Mouse (Mus musculus): ENCODE data around the gene Hao2.

Gene Hao2

DNA sequence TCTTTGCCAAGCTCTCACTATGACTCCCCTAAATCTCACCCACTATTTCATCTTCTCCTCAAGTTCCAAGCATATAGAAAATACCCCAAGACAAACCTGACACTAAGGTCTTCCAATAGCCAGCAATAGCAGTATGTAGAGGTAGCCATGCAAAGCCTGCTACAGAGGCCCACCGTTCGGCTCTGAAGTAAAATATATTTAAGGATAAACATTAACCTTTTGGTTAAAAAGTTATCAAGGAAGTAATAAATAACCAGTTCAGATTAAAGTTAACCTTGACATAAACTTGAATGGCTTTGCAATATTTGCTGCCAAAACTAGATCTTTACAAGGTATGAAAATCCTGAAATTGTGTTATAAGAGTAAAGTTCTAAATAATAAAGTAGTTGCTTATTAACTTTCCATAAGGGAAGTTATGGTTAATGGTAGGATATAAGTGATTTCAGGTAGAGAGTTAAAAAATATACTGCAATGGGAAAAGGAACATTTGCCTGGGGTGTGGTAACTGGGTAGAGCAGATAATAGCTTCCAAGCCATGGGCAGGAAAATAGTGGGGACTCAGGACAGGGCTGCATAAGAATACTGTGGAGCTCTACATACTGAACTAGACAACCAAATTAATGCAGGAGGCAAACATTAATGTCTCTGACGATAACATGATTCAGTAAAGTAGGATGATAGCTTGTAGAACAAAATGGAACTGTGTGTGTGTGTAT, at the start of gene Hao2:
Gene Hao2, minus strand, starts transcription at position 183 of the 716 bp plus-strand sequence.
- no peak for DNase-seq (ENCODE audit: low read depth, low spot score)

DNA sequence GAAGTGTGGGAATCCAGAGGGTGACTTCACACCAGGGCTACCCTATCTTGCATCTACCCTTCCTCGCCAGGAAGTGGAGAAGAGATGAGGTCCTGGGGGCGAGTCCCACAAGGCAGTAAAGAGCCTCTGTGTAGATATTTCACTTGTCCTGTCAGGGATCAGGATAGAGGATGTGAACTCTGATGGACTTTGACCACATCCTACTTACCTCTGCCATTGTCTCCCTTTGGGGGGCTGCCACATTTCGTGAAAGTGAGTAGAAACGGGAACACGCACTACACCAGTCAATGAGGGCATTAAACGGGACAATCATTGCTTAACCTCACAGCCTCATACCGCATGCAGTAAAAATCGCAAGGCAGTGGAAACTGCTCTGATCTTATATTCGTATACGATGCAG, 48.6 kb upstream of the Hao2 start:
- DNase-seq (ENCODE audit: low read depth, low spot score), result no peak

DNA sequence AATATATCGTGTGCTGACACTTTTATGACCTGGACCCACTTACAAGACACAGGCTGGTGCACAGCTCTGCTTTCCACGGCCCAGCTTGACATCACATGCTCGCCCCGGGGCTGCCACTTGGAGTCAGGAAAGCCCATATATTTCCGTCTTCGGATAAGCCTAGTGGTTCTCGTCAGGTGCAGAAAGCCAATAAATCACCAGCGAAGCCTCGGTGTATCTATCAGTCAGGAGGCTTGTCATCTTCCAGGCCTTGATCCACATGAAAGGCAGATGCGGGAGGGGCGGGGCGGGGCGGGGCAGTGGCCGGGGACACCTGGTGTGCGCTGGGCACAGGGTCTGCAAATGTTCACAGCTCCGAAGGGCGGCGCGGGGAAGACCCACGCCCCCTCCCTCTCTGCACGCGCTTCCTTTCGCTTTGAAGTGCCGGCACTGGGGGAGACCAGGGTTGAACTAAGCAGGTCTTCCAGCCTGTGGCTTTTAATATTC, 48.1 kb upstream of the Hao2 start:
- no peak for DNase-seq (ENCODE audit: low read depth, low spot score)

DNA sequence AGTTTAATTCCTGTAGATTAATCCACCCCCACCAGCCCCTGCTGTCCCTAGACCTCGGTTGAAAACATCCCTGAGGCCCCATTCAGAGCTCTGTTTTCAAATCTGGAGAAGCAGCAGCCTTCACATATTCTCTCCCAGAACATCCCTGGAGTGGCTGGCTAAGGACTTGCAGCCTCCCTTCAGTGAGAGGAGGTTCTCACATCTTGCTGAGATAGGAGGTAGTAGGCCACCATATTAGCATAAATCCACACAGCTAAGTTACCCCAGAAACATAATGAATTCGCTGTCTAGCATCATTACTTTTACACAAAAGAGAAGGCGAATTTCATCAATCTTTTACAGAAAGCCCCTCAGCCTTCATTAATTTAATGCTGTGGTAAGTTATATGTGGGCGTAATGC, 47.2 kb upstream of the Hao2 start:
- no peak for DNase-seq (ENCODE audit: low read depth, low spot score)

DNA sequence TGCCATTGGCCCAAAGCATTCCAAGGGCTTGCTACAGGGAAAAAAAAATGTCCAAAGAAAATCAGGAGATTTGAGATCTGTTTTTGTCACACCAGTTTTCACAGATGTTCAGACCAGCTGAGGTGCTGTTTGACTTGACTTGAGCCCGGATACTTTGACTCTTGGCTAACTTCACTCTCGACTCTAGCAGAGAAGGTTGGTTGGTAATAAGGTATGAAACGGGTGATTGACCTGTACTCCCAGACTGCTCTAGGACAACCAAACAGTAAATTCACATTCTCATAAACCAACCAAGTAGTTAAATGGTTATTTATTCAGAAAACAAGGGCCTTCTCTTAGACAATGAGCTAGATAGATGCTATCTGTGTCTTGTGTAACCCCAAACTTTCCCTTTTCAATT, 43.4 kb upstream of the Hao2 start:
- DNase-seq (ENCODE audit: low read depth, low spot score), result no peak

DNA sequence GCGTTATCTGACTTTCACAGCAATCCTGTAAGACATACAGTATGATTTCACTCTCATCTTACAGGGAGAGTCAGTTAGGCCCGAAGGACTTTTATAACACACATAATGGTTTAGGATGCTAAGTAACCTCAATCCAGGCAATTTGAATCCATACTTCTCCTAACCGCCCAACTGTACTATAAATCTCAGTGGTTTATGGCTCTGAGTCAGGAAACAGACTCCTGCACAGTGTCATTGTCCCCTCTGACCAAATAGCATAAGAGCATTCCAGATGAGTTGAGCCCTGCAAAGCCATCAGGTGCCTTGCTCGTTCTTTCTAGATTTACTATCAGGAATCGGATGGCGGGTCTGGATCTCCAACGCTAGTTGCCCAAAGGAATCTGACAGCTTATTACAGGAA, 41.6 kb upstream of the Hao2 start:
- no peak for DNase-seq (ENCODE audit: low read depth, low spot score)

DNA sequence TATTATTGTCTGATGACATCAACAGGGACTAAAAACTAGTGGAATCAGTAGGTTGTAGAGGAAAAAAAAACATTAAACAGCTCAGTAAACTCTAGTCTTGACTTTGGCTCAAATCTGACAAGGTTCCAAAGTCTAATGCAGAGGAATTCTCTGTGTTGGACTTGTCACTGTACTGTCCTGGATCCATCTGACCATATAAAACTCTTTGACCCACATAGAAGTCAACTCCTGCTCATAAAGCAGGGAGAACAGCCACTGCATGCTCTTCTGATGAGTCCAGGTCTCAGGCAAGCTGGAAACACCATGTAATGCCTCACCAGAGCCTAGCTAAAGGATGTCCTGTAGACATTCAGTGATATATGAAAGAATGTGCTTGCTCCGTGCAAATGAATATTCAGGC, 41.0 kb upstream of the Hao2 start:
- DNase-seq (ENCODE audit: low read depth, low spot score), result no peak

DNA sequence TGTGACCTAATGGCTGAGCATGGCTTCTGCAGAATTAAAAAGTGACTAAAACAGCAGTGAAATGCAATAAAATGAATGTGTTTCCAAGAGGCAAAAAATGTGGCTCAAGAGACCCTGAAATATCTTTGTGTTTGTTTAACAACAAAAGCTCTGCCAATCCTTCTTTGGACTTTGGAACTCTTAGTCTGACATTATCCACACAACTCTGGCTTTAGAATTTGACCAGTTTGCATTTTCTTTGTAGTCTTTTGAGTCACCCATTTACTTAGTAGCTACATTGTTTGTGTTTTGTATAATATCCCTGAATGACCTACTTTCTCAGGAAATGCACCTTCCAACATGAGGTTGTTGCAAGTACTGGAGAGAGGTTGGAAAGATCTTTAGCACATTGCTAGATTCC, 39.4 kb upstream of the Hao2 start:
- no peak for DNase-seq (ENCODE audit: low read depth, low spot score)

DNA sequence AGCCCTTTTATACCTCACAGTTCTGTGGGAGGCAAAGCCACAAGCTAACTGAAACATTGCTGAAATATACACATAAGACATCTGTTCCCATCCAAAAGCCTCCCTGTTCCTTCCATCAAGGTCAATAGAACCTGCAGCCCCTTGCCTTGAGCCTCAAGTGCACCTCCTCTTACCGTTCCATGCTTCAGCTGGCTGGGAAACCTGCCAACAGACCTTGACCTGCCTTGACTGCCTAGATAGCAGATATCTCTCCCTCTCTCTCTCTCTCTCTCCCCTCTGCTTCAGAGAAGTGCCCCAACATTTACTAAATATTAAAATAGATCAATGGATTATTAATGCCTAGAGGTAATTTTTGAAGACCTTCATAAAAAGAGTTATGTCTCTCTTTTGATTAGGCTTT, 38.8 kb upstream of the Hao2 start:
- no peak for DNase-seq (ENCODE audit: low read depth, low spot score)

DNA sequence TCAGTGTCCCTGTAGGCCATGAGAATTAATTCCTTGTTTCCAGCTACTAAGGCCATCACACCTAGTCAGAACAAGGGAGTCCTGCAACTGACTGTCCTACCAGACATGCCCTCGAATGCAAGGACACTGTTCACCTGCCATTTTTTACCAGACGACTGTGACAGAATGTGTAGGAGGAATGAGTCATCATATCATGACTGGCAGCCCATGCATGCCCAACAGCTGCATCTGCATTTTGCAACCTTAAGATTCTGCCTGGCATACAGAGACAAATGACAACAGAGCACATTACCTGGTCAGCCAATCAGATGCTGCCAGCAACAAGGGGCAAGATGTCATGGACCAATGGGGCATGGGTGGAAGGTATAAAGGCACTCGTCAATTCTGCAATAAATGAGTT, 27.4 kb upstream of the Hao2 start:
- no peak for DNase-seq (ENCODE audit: low read depth, low spot score)

DNA sequence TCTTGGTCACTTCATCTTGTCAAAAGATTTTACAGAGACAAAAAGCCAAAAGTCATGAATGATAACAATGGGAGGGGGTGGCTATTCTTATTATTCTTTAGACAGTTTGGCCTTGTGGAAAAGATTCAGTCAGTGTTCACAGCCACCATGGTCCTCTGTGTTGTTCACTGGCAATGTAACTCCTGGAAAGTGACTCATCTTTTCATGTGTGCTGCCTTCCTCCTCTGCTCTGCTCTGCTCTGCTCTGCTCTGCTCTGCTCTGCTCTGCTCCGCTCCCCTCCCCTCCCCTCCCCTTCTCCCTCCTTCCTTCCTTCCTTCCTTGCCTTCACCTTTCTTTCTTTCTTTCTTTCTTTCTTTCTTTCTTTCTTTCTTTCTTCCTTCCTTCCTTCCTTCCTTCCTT, 24.2 kb upstream of the Hao2 start:
- DNase-seq (ENCODE audit: low read depth, low spot score), result no peak

DNA sequence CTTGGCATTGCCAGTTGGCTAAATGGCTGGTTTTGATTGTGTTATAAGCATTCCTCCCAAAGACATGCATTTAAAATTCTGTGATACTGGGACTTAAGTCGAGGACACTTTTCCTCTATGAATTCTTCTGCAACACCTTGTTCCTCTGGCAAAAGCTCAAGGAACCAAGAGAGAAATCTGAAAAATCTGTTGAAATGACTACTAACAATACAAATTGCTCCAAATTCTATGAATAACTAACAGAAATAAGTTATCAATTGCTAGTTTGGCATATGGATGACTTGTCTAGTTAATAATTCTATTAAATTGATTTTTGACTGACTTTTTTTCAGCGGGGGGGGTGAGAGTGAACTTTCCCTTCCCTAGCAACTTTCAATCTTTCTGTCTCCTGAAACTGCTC, 23.8 kb upstream of the Hao2 start:
- no peak for DNase-seq (ENCODE audit: low read depth, low spot score)

DNA sequence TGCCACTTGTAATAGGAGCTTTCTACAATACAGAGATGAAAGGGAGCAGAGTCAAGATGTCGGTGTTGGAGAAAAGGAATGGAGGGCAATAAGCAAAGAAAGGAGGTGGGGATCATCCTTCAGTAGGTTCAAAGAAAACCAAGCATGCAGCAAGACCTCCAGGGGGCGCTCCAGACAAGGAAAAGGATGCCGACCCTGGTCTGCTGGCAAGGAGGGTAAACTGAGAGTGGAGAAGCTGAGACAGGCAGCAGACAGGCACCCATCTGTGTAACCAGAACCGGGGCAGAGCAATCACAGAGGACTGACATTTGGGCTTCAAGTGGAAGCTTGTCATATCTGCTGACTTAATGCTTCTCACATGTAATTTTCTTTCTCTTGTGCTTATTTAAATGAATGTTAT, 22.6 kb upstream of the Hao2 start:
- peak; percentile 15 for DNase-seq (ENCODE audit: low read depth, low spot score)

DNA sequence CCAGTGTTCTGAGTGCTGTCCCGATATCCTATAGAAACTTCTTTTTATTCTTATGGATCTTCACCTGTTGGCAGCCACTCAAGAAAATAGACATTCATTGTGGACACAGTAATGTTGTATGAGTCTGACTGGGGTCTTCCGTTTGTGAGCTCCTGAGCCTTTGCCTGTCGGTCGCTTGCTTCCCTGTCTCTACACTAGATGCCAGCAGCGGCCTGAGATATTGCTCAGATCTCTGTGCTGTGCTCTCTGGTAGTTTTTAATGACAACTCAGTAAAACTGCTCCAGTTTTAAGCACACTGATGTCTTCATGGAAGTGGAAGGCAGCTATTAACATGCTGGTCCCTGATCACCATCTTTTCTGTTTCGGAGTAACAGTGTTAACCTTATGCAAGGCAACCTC, 20.6 kb upstream of the Hao2 start:
- no peak for DNase-seq (ENCODE audit: low read depth, low spot score)

DNA sequence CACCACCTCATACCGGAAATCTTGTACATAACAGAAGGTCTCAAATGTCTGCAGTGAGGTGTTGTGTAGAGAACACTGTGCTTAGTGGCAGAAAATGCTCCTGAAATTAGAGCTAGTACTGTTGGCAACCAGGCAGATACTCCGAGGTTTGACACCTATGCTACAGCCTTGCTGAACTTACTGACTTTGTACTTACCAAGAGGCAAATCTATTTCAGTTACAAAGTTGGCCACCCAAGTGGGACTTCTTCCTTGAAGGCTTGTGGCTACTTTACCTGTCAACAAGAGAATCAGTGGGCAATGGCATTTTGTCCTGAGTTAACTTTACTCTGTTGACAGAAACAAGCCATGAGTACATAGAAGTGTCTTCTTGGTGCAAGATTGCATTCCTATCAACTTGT, 4.6 kb upstream of the Hao2 start:
- no peak for DNase-seq (ENCODE audit: low read depth, low spot score)

DNA sequence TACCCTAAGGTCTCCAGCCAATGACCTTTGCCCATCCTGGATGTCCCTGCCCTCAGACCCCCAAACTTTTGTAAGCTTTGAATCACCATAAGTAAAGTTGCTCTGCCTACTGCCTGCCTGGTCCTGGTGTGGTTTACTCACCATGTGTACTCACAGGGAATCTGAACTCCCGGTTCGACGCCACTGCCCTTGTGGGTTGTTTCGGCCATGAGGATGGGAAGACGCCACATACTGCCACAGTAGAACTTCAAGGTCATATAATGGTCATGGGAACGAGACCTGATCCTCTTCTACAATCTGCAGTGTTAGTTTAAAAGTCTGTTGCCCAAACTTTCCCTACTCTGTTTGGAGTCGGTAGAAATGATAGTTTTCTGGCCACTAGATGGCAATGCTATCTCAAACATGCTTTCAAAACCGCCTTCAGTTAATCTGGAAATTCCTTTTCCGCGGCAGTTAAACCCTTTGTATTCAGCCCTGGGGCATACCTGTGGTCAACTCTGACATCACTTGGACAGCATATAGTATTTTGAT, 2.1 kb upstream of the Hao2 start:
- no peak for DNase-seq (ENCODE audit: low read depth, low spot score)

DNA sequence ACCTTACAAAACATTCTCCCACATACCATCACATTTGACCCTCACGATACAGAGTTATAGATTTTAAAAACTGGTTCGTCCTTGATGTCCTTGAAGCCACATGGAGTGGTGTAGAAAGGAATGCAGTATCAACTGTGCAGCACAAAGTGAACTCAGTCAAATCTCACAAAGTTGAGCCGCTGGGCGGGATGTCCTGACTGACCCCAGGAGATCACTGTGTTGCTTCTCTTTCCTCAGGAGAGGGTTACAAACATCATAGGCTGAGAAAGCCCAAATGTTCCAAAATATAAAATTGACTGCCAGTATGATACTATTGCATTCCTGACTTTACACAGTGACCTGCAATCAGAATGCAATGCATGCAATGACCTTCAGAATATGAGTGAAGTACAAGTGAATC, 2.6 kb downstream of the Hao2 start:
- DNase-seq (ENCODE audit: low read depth, low spot score), result no peak

DNA sequence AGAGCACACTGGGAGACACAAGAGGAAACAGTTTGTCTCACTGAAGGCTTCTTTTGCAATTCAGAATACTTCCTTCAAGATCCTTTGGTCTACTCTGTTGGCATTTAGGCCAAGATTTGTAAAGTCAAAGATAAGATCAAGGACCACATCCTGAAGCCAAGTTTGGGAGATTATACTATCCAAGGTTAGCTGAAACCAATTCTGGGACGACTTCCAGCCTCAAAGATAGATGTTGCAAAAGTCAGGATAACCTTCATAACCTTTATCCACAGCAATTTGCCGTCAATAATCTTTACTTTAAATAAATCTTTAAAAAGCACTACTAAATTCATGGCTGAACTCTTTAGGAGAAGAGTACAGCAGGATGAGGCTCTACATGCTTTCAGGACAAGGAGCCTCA, 4.8 kb downstream of the Hao2 start:
- no peak for DNase-seq (ENCODE audit: low read depth, low spot score)

DNA sequence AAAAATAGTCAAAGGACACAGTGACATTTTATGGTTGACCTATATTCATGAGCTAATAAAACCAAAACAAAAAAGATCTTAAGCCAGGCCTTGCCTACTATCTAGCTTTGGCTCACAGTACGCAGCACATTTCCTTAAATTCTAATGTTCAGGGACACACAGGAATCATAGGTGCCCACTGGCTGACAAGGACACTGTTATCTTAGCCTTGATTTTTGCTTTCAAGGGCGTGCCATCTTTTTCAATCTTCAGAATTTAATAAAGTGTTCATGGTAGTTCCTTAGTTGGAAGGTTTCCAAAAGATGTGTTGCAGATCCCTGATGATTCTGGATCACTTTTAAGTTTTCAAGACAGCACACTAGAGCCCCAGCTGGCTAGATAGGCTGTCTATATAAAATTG, 12.2 kb downstream of the Hao2 start:
- DNase-seq (ENCODE audit: low read depth, low spot score), result no peak

DNA sequence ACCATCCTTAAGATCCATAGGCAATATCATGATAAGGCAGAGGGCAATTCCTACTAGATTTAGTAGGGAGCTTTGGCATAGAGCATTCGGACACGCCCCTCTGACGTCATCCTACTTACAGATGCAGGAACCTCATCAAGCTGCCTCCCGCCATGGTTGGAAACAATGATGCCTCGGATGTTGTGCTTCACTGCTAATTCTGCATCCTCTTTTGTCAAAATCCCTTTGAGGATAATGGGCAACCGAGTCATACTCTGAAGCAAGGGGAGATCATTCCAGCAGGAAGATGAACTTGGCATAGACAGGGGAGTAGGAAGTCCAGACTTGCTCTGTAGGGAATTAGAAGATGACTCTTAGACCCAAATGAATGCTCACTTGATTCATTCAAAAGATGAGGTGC, 12.8 kb downstream of the Hao2 start:
- no peak for DNase-seq (ENCODE audit: low read depth, low spot score)

DNA sequence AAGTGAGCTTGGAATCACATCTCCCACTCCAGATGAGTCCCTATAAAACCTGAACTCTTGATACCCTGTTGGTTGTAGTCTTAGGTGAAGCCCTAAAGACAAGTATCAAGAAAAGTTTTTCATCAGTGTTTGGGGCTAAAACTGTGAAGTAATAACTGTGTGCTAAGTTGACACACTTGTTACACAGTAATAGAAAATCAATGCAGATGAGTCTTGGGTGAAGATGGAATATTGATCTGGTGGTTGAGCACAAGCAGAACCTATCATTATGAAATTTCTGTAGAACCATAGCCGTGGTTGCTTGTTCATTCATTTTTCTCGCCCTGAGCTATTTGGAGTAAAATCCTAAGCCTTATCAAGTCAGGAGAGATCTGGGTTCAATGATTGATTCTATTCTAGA, 24.8 kb downstream of the Hao2 start:
- DNase-seq (ENCODE audit: low read depth, low spot score), result no peak

DNA sequence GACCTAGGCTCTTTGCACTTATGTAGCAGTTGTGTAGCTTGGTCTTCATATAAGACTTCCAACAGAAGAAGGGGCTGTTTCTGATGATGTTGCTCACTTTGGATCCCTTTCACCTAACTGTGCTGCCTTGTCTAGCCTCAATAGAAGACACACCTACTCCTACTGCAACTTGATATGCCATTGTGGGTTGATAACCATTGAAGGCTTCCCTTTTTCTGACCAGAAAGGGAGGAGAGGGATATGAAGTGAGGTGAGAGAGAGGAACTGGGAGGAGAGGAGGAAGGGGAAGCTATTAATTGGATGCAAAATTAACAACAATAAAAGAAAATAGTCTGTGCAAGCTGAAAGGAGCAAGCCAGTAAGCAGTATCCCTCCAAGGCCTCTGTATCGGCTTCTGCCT, 30.2 kb downstream of the Hao2 start:
- DNase-seq (ENCODE audit: low read depth, low spot score), result no peak

DNA sequence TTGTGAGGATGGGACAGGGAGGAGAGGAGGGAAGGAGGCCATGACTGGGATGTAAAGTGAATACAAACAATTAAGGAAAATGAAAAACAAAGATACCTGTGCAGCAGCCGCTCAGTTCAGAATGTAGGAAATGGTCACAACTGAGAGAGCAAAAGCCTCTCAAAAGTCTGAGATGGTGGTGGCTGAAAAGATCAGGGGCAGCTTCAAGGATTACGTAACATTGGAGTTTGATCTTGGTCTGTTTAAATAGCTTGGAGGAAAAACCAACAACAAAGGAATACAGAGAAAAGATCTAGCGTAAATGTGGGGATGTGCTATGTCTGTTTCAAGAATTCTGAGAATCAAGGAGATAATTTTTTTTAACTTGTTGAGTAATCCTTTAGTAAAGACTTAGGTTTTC, 33.5 kb downstream of the Hao2 start, which contains the start of gene Hsd3b1:
Gene Hsd3b1, minus strand, starts transcription at position 219 of the 400 bp plus-strand sequence.
- no peak for DNase-seq (ENCODE audit: low read depth, low spot score)

DNA sequence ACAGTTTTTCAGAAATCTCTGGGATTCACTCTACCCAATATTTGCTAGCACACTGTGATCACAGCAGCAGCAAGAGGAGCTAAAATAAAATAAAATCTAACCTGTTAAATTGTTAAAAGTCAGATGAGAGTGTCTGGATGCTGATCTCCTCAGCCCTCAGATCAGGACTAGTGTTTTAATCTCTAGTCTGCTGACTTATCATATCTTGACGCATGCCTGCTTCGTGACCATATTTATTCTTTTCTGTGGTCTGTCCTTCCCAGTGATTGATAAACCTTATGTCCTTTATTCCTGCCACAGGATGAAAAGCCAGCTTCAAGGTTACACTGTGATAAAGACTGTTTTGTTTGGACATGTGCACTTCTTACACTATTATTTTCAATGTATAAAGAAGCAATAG, 35.0 kb downstream of the Hao2 start:
- no peak for DNase-seq (ENCODE audit: low read depth, low spot score)

Data from CD4-positive, CD25-positive, alpha-beta regulatory T cell, adult 2 months (primary cell).